Mouse (Mus musculus) R1 (cell line): ENCODE measurements at regions not wholly inside any gene's neighbourhood (a gene's known extent, or its start where the extent isn't known, plus 50 kb on each side); places are given as distances from the start of the nearest gene placed in this dataset.

Source experiments
- DNase-seq: peaks from one replicate; pipeline ENCODE4 v3.0.0-alpha.2; 2018; ENCODE audit warnings: low read depth, low spot score

- peak; percentile 79 for DNase-seq
Measured at GRCm38 (mm10) chr14:26319821-26320220, 62.1 kb downstream of the Duxbl3 start.

GRCm38 (mm10) chr14:26320736-26321135 is 63.0 kb downstream of the Duxbl3 start:
- DNase-seq, result no peak

GRCm38 (mm10) chr14:26328562-26328961 is 70.8 kb downstream of the Duxbl3 start:
- DNase-seq, result no peak

- DNase-seq, result peak; percentile 74
Measured at GRCm38 (mm10) chr14:26341111-26341510, 83.3 kb downstream of the Duxbl3 start.

GRCm38 (mm10) chr14:26345227-26345626 is 87.5 kb downstream of the Duxbl3 start:
- no peak for DNase-seq

- no peak for DNase-seq
Measured at GRCm38 (mm10) chr14:26347296-26347695, 89.5 kb downstream of the Duxbl3 start.

GRCm38 (mm10) chr14:26352927-26353326 is 95.2 kb downstream of the Duxbl3 start:
- no peak for DNase-seq

GRCm38 (mm10) chr14:26357242-26357641 is 99.5 kb downstream of the Duxbl3 start:
- peak; percentile 58 for DNase-seq

GRCm38 (mm10) chr14:26357996-26358395 is 100.2 kb downstream of the Duxbl3 start:
- no peak for DNase-seq

GRCm38 (mm10) chr14:26360071-26360470 is 102.3 kb downstream of the Duxbl3 start:
- no peak for DNase-seq

- DNase-seq, result no peak
Measured at GRCm38 (mm10) chr14:26361206-26361605, 103.4 kb downstream of the Duxbl3 start.
